Mouse (Mus musculus) liver, postnatal 0 days (tissue): ENCODE results near the gene Cpne6.

Experiments
- CTCF ChIP-seq: sonication (generic); IDR thresholded peaks from 2 replicates; pipeline ENCODE4 v1.5.1; 2016; ENCODE audit warnings: antibody characterized with exemption, low read depth
- EP300 ChIP-seq: IDR thresholded peaks from 2 replicates; pipeline ENCODE4 v1.6.1; 2016; ENCODE audit warnings: antibody characterized with exemption, low read depth, mild to moderate bottlenecking

DNA sequence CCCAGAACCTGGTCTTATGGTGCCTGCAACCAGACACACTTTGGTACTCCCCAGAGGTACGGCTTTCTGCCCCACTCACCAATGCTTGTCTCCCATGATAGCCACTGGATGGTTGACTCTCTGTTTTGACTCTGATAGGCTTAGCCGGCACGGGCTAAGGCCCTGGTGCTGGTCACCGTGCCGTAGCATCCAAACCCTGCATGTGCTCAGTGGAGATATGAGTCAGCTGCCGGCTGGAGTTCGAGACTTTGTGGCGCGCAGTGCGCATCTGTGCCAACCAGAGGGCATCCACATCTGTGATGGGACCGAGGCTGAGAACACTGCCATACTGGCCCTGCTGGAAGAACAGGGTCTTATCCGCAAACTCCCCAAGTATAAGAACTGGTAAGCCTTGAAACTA lies 32.0 kb downstream of the Cpne6 start:
- TF ChIP-seq CTCF (peak; percentile 35), EP300 (peak; percentile 61)
